Mouse (Mus musculus): Measurements from ENCODE around the gene 1700037C18Rik. TPM values are rescaled to one million over a fixed set of nuclear protein-coding genes. Genes with fewer than 3 reads are reported as not detected.
A peak's percentile ranks its signal among the peaks of the same experiment; 100 is the strongest.

Gene 1700037C18Rik
- 8.2 and 9.2 TPM in 2 replicates for polyA plus RNA-seq (2016; fragmentation: Nextera tagmentation; extraction: Ambion mirVana)

DNA sequence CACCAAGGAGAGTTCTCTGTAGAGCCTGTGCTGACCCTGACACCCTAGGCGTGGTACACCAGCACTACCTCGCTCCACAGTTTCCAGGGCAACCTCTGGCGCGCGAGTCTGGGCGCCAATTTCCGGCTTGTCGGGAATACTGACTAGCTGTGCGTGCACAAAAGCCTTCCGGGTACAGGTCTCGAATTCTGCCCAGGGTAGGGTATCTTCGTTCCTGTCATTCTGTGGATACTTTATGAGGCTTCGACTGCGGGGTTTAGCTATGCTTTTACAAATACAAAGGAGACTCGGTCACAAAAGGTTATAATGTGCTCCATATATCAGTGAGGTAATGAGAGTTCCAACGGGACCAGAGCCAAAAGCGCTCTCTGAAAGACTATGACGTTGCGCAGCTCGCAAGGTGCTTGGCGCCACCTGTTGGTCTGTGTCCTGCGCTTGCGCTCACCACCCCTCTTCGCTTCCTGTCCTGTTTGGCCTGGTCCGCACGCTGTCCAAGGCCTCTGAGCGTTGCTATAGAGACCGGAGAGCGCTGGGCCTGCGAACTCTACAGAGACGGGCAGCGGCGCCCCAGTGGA is at the start of gene 1700037C18Rik, which contains the start of gene Cluap1:
TSS of gene 1700037C18Rik (minus strand) at position 153 of the 575 bp plus-strand sequence.
TSS of gene Cluap1 (plus strand) at position 265 of the 575 bp plus-strand sequence.
- H3K27me3 ChIP-seq: no peaks in the 10 kb centered on the region
- H3K27ac ChIP-seq: peak within 1 kb of the TSS; percentile 74
- peaks cover 9% of the 10 kb centered on the region for H3K4me1 ChIP-seq
- peak within 1 kb of the TSS; percentile 73 for H3K9ac ChIP-seq
- peak within 1 kb of the TSS; percentile 63 for H3K4me3 ChIP-seq (replicated peaks)
- WGBS: 0% methylated on average over 33 of the region's 33 CpGs
- H3K9me3 ChIP-seq: no peaks in the 10 kb centered on the region
- H3K36me3 ChIP-seq (replicated peaks): peaks cover 34% of the 10 kb centered on the region
- peak; percentile 97 for ATAC-seq (ENCODE audit: low FRiP score)
- H3K4me2 ChIP-seq: peak within 1 kb of the TSS; percentile 79

DNA sequence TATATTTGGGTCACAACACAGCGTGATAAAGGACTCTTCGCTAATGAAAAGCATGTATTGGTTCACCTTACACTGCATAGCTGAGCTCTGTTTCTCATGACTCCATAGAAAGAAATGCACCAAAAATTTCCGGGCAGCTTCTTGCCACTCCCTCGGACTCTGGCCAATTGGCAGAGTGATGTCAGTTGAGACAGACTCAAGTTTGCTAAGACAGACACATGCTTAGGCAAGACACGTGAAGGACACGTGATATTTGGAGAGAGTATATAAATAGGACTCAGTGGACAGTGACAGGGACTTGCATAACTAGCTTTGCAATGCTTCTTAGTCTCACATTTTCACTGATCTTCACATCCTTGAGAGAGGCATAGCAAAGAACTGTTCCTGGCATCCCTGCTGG is 47.9 kb upstream of the 1700037C18Rik start:
- Histone ChIP-seq H3K4me1 (no peaks in the 10 kb centered on the region), H3K9ac (no peak overlapping the region), H3K9me3 (no peaks in the 10 kb centered on the region), H3K27ac (no peak overlapping the region), H3K4me3 (replicated peaks) (no peak overlapping the region), H3K36me3 (replicated peaks) (no peaks in the 10 kb centered on the region), H3K4me2 (no peak overlapping the region), H3K27me3 (no peaks in the 10 kb centered on the region)
- ATAC-seq (ENCODE audit: low FRiP score): no peak
- 83% methylated on average over 6 of the region's 6 CpGs for WGBS

DNA sequence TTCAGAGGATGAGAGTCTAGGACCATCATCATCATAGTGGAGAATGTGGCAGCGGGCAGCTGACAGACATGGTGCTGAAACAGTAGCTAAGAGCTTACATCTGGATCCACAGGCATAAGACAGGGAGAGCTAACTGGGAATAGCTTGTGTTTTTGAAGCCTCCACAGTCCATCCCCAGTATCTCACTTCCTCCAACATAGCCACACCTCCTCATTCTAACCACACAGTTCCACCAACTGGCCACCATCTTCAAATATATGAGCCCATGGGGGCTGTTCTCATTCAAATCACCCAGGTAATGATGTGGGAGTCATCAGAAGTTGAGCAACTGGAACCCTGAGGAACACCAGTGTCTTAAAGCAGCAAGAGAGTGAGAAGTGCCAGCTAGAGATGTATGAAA is 42.7 kb upstream of the 1700037C18Rik start:
- Histone ChIP-seq H3K36me3 (replicated peaks) (no peaks in the 10 kb centered on the region), H3K4me2 (no peak overlapping the region), H3K27me3 (no peaks in the 10 kb centered on the region), H3K9me3 (no peaks in the 10 kb centered on the region), H3K27ac (no peak overlapping the region), H3K4me3 (replicated peaks) (no peak overlapping the region), H3K4me1 (no peaks in the 10 kb centered on the region), H3K9ac (no peak overlapping the region)
- no peak for ATAC-seq (ENCODE audit: low FRiP score)
- WGBS: 100% methylated on average over 1 of the region's 1 CpGs

DNA sequence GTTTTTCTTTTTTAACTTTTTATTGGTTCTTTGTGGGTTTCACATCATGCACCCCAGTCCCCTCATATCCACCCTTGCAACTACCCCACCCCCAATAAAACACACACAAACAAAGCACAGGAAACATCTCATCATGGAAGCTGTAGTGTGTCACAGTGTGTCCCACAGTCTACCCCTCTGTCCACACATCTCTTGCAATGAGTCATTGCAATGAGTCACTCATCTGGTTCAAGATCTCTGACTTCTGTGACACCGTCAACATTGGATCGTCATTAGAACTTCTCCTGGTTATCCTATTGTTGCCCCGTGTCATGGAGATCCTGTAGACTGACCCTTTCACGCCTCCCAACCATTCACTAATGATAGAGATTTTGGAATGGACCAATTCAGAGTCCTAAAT is 26.2 kb upstream of the 1700037C18Rik start:
- no peaks in the 10 kb centered on the region for H3K27me3 ChIP-seq
- H3K27ac ChIP-seq: no peak overlapping the region
- 93% methylated on average over 4 of the region's 4 CpGs for WGBS
- no peaks in the 10 kb centered on the region for H3K4me1 ChIP-seq
- H3K36me3 ChIP-seq (replicated peaks): peaks cover 70% of the 10 kb centered on the region
- H3K9me3 ChIP-seq: no peaks in the 10 kb centered on the region
- no peak overlapping the region for H3K9ac ChIP-seq
- no peak for ATAC-seq (ENCODE audit: low FRiP score)
- no peak overlapping the region for H3K4me2 ChIP-seq
- H3K4me3 ChIP-seq (replicated peaks): no peak overlapping the region

DNA sequence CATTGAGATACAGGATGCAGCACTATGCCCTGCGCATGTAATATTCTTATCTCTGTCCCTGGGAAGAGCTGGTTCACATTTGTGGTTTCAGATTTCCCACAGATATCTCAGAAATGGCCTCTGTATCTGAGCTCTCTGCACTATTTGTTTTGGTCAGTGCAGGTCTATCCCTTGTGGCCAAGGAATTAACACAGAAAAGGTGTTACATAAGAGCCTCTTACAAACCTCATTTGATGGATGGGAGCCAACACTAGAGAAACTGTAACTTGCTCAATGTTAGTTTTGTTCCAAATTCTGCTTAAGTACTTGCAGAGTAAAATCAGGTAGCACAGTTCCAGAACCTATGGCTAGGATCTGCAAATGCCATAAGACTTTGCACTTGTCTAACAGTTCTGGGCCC is 25.6 kb upstream of the 1700037C18Rik start:
- 94% methylated on average over 1 of the region's 1 CpGs for WGBS
- Histone ChIP-seq H3K36me3 (replicated peaks) (peaks cover 75% of the 10 kb centered on the region), H3K4me2 (no peak overlapping the region)

DNA sequence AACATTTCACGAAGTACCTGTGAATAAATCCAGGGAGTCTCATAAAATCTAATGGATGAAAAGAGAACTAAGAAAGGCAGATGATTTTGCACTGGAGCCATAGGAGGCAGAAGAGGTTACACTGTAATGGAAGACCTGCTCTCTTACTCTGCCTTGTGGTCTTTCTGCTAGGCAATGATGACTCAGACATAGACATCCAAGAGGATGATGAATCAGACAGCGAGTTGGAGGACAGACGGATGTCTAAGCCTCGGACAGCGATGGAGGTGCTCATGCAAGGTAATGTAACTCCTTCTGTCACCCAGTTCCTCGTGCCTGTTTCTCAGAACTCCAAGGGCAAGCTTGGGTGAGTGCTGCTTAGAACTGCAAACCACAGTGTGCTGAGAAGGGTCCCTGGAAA is 25.0 kb upstream of the 1700037C18Rik start:
- H3K9me3 ChIP-seq: no peaks in the 10 kb centered on the region
- no peaks in the 10 kb centered on the region for H3K27me3 ChIP-seq
- ATAC-seq (ENCODE audit: low FRiP score): no peak
- H3K4me3 ChIP-seq (replicated peaks): no peak overlapping the region
- H3K36me3 ChIP-seq (replicated peaks): peaks cover 73% of the 10 kb centered on the region
- 89% methylated on average over 6 of the region's 6 CpGs for WGBS
- no peak overlapping the region for H3K27ac ChIP-seq
- H3K4me2 ChIP-seq: no peak overlapping the region
- no peaks in the 10 kb centered on the region for H3K4me1 ChIP-seq
- H3K9ac ChIP-seq: no peak overlapping the region

More for the DNA sequence above, 25.6 kb upstream of the 1700037C18Rik start:
- no peaks in the 10 kb centered on the region for H3K4me1 ChIP-seq
- no peak overlapping the region for H3K4me3 ChIP-seq (replicated peaks)
- H3K27ac ChIP-seq: no peak overlapping the region
- no peaks in the 10 kb centered on the region for H3K27me3 ChIP-seq
- H3K9me3 ChIP-seq: no peaks in the 10 kb centered on the region
- no peak overlapping the region for H3K9ac ChIP-seq
- ATAC-seq (ENCODE audit: low FRiP score): no peak

DNA sequence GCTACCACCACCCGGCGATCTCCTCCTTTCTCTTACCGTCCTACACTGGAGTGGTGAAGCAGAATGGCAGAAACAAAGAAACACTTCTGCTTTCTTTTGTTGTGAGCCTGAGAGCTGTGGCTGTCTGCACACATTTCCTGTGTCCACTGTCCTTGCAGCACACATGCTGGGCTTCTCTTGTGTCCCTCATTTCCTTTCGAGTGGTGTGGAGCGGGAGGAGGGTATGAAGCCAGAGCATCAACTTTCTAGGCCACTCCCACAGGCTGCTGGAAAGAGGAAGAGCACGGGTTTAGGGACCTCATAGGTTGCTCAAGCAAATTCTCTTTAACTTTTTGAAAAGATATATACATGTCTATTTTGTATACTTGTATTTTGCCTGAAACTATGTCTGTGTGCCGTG is 20.7 kb upstream of the 1700037C18Rik start:
- no peak for ATAC-seq (ENCODE audit: low FRiP score)
- Histone ChIP-seq H3K4me3 (replicated peaks) (no peak overlapping the region), H3K4me1 (no peaks in the 10 kb centered on the region), H3K4me2 (no peak overlapping the region), H3K27ac (no peak overlapping the region), H3K27me3 (no peaks in the 10 kb centered on the region), H3K36me3 (replicated peaks) (peaks cover 67% of the 10 kb centered on the region), H3K9ac (no peak overlapping the region), H3K9me3 (no peaks in the 10 kb centered on the region)
- WGBS: 80% methylated on average over 7 of the region's 7 CpGs

DNA sequence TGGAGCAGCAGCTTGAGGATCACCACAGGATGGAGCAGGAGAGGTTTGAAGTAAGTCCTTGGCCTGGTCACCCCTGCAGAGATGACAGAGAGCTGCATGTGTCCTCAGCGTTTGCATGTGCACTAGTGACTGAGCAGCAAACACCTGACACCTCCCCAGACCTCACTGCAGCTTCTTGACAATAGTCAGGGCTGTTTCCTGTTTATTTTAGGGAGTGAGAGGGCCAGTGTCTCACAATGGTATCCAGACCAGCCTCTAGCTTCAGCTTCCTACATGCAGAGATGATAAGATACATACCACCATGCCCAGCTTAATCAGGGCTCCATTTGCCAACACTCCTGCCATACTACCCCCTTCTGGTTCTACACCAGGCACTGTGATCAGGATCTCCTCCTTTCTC is 20.1 kb upstream of the 1700037C18Rik start:
- ATAC-seq (ENCODE audit: low FRiP score): no peak
- 84% methylated on average over 1 of the region's 1 CpGs for WGBS
- Histone ChIP-seq H3K4me3 (replicated peaks) (no peak overlapping the region), H3K4me2 (no peak overlapping the region), H3K27me3 (no peaks in the 10 kb centered on the region), H3K27ac (no peak overlapping the region), H3K4me1 (no peaks in the 10 kb centered on the region), H3K9ac (no peak overlapping the region), H3K36me3 (replicated peaks) (peaks cover 67% of the 10 kb centered on the region), H3K9me3 (no peaks in the 10 kb centered on the region)

DNA sequence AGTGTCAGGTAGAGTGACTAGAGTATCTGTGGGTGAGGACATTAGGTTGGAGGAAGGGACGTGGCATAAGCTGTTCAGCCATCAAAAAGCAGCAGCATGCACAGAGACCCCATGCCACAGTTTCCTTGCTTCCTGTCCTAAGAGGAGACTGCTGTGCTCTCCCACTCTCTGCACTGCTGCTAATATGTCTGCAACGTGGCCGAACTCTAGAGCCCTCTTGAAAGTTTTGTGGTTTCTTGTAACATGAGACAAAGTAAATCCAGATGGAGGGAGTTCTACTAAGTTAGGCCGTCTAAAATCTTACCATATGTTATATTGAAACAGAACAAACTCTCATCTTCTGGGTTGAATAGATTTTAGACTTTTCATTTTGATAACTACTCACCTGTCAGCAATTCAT is 15.5 kb upstream of the 1700037C18Rik start:
- no peaks in the 10 kb centered on the region for H3K4me1 ChIP-seq
- no peak for ATAC-seq (ENCODE audit: low FRiP score)
- H3K9ac ChIP-seq: no peak overlapping the region
- no peaks in the 10 kb centered on the region for H3K27me3 ChIP-seq
- no peaks in the 10 kb centered on the region for H3K9me3 ChIP-seq
- no peak overlapping the region for H3K4me2 ChIP-seq
- H3K36me3 ChIP-seq (replicated peaks): peaks cover 73% of the 10 kb centered on the region
- 87% methylated on average over 4 of the region's 4 CpGs for WGBS
- H3K4me3 ChIP-seq (replicated peaks): no peak overlapping the region
- H3K27ac ChIP-seq: no peak overlapping the region

DNA sequence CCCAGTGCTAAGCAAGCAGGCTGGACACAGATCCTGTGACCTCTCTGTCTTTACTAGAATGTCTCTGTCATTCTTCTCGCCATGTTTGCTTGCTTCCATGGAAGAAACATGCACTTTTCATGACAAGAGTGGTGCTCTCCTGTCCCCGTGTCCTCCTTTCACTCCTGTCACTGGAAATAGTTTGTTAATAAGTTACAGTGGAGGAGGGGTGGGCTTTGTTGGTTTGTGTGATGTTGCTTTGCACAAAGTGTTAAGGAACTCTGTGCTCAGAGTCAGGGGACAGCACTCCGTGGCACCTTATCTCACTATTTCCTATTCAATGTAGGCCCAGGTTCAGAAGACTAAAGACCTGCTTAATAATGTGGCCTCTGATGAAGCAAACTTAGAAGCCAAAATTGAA is 15.0 kb upstream of the 1700037C18Rik start:
- no peak overlapping the region for H3K27ac ChIP-seq
- peaks cover 70% of the 10 kb centered on the region for H3K36me3 ChIP-seq (replicated peaks)
- no peaks in the 10 kb centered on the region for H3K27me3 ChIP-seq
- H3K9me3 ChIP-seq: no peaks in the 10 kb centered on the region
- H3K4me2 ChIP-seq: no peak overlapping the region
- WGBS: 92% methylated on average over 3 of the region's 3 CpGs
- ATAC-seq (ENCODE audit: low FRiP score): no peak
- H3K9ac ChIP-seq: no peak overlapping the region
- no peaks in the 10 kb centered on the region for H3K4me1 ChIP-seq
- no peak overlapping the region for H3K4me3 ChIP-seq (replicated peaks)

DNA sequence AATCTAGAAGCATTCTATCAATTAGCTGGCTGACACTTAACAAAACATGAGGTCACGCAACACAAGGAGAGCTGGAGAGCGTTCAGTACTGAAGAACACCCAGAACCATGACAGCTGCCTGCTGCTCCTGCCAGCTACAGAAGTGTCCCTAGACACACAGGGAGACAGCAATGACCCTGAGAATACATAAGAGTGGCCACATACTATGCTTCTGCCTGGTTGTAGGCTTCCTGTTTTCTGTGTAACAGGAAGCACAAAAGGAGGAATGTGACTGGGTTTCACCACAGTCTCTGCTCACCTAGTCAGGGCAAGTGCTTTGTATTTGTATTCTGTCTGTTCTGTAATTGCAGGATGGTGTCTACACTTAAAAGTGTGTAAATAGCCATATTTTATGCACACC is 12.3 kb upstream of the 1700037C18Rik start:
- H3K4me1 ChIP-seq: no peaks in the 10 kb centered on the region
- ATAC-seq (ENCODE audit: low FRiP score): no peak
- no peak overlapping the region for H3K4me2 ChIP-seq
- no peaks in the 10 kb centered on the region for H3K27me3 ChIP-seq
- no peaks in the 10 kb centered on the region for H3K9me3 ChIP-seq
- no peak overlapping the region for H3K9ac ChIP-seq
- H3K4me3 ChIP-seq (replicated peaks): no peak overlapping the region
- H3K27ac ChIP-seq: no peak overlapping the region
- WGBS: 91% methylated on average over 2 of the region's 2 CpGs
- H3K36me3 ChIP-seq (replicated peaks): peaks cover 53% of the 10 kb centered on the region

DNA sequence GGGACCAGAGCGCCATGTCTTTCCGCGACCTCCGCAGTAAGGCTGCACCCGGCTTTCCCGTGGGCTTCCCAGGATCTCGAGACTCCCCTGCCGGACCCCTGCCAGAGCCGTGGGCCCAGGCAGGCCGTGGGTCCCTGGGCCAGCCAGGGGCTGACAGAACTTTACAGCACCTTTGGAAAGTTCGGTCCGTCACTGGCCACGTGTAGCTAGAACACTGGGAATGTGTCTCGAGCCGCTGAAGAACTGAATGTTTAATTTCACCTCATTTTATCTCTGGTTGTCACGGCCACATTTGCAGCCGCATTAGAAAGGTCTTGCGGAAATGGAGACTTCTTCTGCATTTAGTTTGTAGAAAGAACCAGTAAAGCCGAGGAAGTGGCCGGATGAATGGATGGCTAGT is 629 bp upstream of the 1700037C18Rik start:
- peak overlapping the region; percentile 74 for H3K27ac ChIP-seq

DNA sequence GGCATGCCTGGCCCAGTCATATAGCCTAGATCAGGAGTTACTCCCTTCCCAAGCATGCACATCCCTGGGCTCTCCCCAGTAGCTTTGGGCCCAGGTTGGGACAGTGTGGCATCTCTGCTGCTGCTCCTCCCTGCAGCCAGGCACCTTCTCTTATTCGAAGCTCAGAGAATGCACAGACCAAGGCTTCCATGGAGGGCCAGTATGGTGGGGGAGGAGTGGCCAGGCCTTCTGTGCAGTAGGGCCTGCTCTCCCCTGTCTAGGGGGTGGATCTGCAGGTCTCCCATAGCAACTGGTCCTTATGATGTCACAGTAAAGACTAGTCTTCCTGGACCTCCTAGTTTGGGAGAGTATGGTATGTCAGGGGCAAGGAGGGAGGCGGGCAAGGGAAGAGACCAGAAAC is 1.0 kb downstream of the 1700037C18Rik start:
- no peak overlapping the region for H3K4me3 ChIP-seq (replicated peaks)
- H3K9me3 ChIP-seq: no peaks in the 10 kb centered on the region
- H3K36me3 ChIP-seq (replicated peaks): peaks cover 38% of the 10 kb centered on the region
- no peak overlapping the region for H3K9ac ChIP-seq
- no peaks in the 10 kb centered on the region for H3K27me3 ChIP-seq
- H3K4me2 ChIP-seq: no peak overlapping the region
- 78% methylated on average over 2 of the region's 2 CpGs for WGBS
- H3K4me1 ChIP-seq: peaks cover 9% of the 10 kb centered on the region
- no peak overlapping the region for H3K27ac ChIP-seq
- ATAC-seq (ENCODE audit: low FRiP score): no peak

More for the DNA sequence above, 629 bp upstream of the 1700037C18Rik start:
- Histone ChIP-seq H3K9me3 (no peaks in the 10 kb centered on the region), H3K9ac (peak overlapping the region; percentile 73), H3K36me3 (replicated peaks) (peaks cover 33% of the 10 kb centered on the region), H3K4me3 (replicated peaks) (peak overlapping the region; percentile 63), H3K27me3 (no peaks in the 10 kb centered on the region), H3K4me1 (peaks cover 9% of the 10 kb centered on the region), H3K4me2 (peak overlapping the region; percentile 79)
- no peak for ATAC-seq (ENCODE audit: low FRiP score)
- 10% methylated on average over 20 of the region's 20 CpGs for WGBS
